Mouse (Mus musculus): ENCODE results near the gene Gpr4. TPM values are rescaled to one million over a fixed set of nuclear protein-coding genes. Genes with fewer than 3 reads are reported as not detected.
A peak's percentile ranks its signal among the peaks of the same experiment; 100 is the strongest.

Gpr4 gene
- 0.34 and 0.70 TPM in 2 replicates for polyA plus RNA-seq (2011; ENCODE audit: insufficient read depth, insufficient read length, low replicate concordance, missing spikeins)

- no peak for TF ChIP-seq POLR2A (IDR thresholded peaks at IDR 0.05; ENCODE audit: borderline replicate concordance, control insufficient read depth, low read depth, low read length)
- no peak for TF ChIP-seq CTCF (IDR thresholded peaks at IDR 0.05; ENCODE audit: control insufficient read depth, insufficient read depth, low read length)
- Histone ChIP-seq H3K4me3 (replicated peaks; ENCODE audit: control insufficient read depth, low read depth, low read length) (no peak within 1 kb of the TSS), H3K4me1 (ENCODE audit: control insufficient read depth, insufficient read depth, low read length) (no peaks in the 10 kb centered on the region; the same call in 1 of the 2 replicates), H3K27ac (ENCODE audit: control insufficient read depth, insufficient read depth, low read depth, low read length, poor library complexity) (no peak within 1 kb of the TSS)
- 8% methylated on average over 28 of the region's 30 CpGs for WGBS
Measured at GRCm38 (mm10) chr7:19211996-19212755, at the start of gene Gpr4. TSS of gene Gpr4 (plus strand) at chr7:19212538.

- no peaks in the 10 kb centered on the region for H3K4me1 ChIP-seq (ENCODE audit: control insufficient read depth, insufficient read depth, low read length)
- H3K4me3 ChIP-seq (replicated peaks; ENCODE audit: control insufficient read depth, low read depth, low read length) = no peak overlapping the region
- WGBS = 82% methylated on average over 7 of the region's 7 CpGs
- H3K27ac ChIP-seq (ENCODE audit: control insufficient read depth, insufficient read depth, low read depth, low read length, poor library complexity) = no peak overlapping the region
- no peak for TF ChIP-seq POLR2A (IDR thresholded peaks at IDR 0.05; ENCODE audit: borderline replicate concordance, control insufficient read depth, low read depth, low read length)
Measured at GRCm38 (mm10) chr7:19162928-19163327, 49.4 kb upstream of the Gpr4 start.

- H3K4me1 ChIP-seq (ENCODE audit: control insufficient read depth, insufficient read depth, low read length) = no peaks in the 10 kb centered on the region
- no peak overlapping the region for H3K27ac ChIP-seq (ENCODE audit: control insufficient read depth, insufficient read depth, low read depth, low read length, poor library complexity)
- 49% methylated on average over 12 of the region's 12 CpGs for WGBS
Measured at GRCm38 (mm10) chr7:19163752-19164151, 48.6 kb upstream of the Gpr4 start.

GRCm38 (mm10) chr7:19164189-19164588 lies 48.1 kb upstream of the Gpr4 start:
- no peak overlapping the region for H3K4me3 ChIP-seq (replicated peaks; ENCODE audit: control insufficient read depth, low read depth, low read length)
- H3K4me1 ChIP-seq (ENCODE audit: control insufficient read depth, insufficient read depth, low read length) = peaks cover under 1% of the 10 kb centered on the region; the same call in 1 of the 2 replicates
- TF ChIP-seq CTCF (IDR thresholded peaks at IDR 0.05; ENCODE audit: control insufficient read depth, insufficient read depth, low read length) (no peak), POLR2A (IDR thresholded peaks at IDR 0.05; ENCODE audit: borderline replicate concordance, control insufficient read depth, low read depth, low read length) (no peak)
- WGBS = 4% methylated on average over 6 of the region's 6 CpGs
- no peak overlapping the region for H3K27ac ChIP-seq (ENCODE audit: control insufficient read depth, insufficient read depth, low read depth, low read length, poor library complexity)

More at GRCm38 (mm10) chr7:19163752-19164151, 48.6 kb upstream of the Gpr4 start:
- H3K4me3 ChIP-seq (replicated peaks; ENCODE audit: control insufficient read depth, low read depth, low read length) = no peak overlapping the region
- no peak for TF ChIP-seq CTCF (IDR thresholded peaks at IDR 0.05; ENCODE audit: control insufficient read depth, insufficient read depth, low read length)
- no peak for TF ChIP-seq POLR2A (IDR thresholded peaks at IDR 0.05; ENCODE audit: borderline replicate concordance, control insufficient read depth, low read depth, low read length)

- TF ChIP-seq CTCF (IDR thresholded peaks at IDR 0.05; ENCODE audit: control insufficient read depth, insufficient read depth, low read length) (no peak), POLR2A (IDR thresholded peaks at IDR 0.05; ENCODE audit: borderline replicate concordance, control insufficient read depth, low read depth, low read length) (no peak)
- Histone ChIP-seq H3K27ac (ENCODE audit: control insufficient read depth, insufficient read depth, low read depth, low read length, poor library complexity) (no peak overlapping the region), H3K4me1 (ENCODE audit: control insufficient read depth, insufficient read depth, low read length) (peaks cover 2% of the 10 kb centered on the region; the same call in 1 of the 2 replicates), H3K4me3 (replicated peaks; ENCODE audit: control insufficient read depth, low read depth, low read length) (no peak overlapping the region)
- 2% methylated on average over 13 of the region's 13 CpGs for WGBS
Measured at GRCm38 (mm10) chr7:19164978-19165377, 47.4 kb upstream of the Gpr4 start.

- Histone ChIP-seq H3K4me1 (ENCODE audit: control insufficient read depth, insufficient read depth, low read length) (peaks cover 2% of the 10 kb centered on the region; the same call in 1 of the 2 replicates), H3K4me3 (replicated peaks; ENCODE audit: control insufficient read depth, low read depth, low read length) (no peak within 1 kb of the TSS)
- WGBS = 12% methylated on average over 14 of the region's 14 CpGs
Measured at GRCm38 (mm10) chr7:19165656-19166423, 46.5 kb upstream of the Gpr4 start, which contains the start of gene Gipr. TSS of gene Gipr (minus strand) at chr7:19166127.

GRCm38 (mm10) chr7:19166990-19167389 lies 45.3 kb upstream of the Gpr4 start:
- WGBS = 76% methylated on average over 3 of the region's 3 CpGs
- TF ChIP-seq CTCF (IDR thresholded peaks at IDR 0.05; ENCODE audit: control insufficient read depth, insufficient read depth, low read length) (0 out of 2 replicates have a peak, but pooled peaks have one; percentile 34), POLR2A (IDR thresholded peaks at IDR 0.05; ENCODE audit: borderline replicate concordance, control insufficient read depth, low read depth, low read length) (no peak)

More at GRCm38 (mm10) chr7:19165656-19166423, 46.5 kb upstream of the Gpr4 start, which contains the start of gene Gipr:
- no peak within 1 kb of the TSS for H3K27ac ChIP-seq (ENCODE audit: control insufficient read depth, insufficient read depth, low read depth, low read length, poor library complexity)
- TF ChIP-seq CTCF (IDR thresholded peaks at IDR 0.05; ENCODE audit: control insufficient read depth, insufficient read depth, low read length) (no peak), POLR2A (IDR thresholded peaks at IDR 0.05; ENCODE audit: borderline replicate concordance, control insufficient read depth, low read depth, low read length) (no peak)

GRCm38 (mm10) chr7:19169506-19169905 lies 42.8 kb upstream of the Gpr4 start:
- H3K27ac ChIP-seq (ENCODE audit: control insufficient read depth, insufficient read depth, low read depth, low read length, poor library complexity) = no peak overlapping the region
- TF ChIP-seq CTCF (IDR thresholded peaks at IDR 0.05; ENCODE audit: control insufficient read depth, insufficient read depth, low read length) (no peak), POLR2A (IDR thresholded peaks at IDR 0.05; ENCODE audit: borderline replicate concordance, control insufficient read depth, low read depth, low read length) (no peak)
- H3K4me1 ChIP-seq (ENCODE audit: control insufficient read depth, insufficient read depth, low read length) = peaks cover 2% of the 10 kb centered on the region; the same call in 1 of the 2 replicates
- WGBS = 27% methylated on average over 10 of the region's 10 CpGs
- no peak overlapping the region for H3K4me3 ChIP-seq (replicated peaks; ENCODE audit: control insufficient read depth, low read depth, low read length)

More at GRCm38 (mm10) chr7:19166990-19167389, 45.3 kb upstream of the Gpr4 start:
- no peak overlapping the region for H3K4me3 ChIP-seq (replicated peaks; ENCODE audit: control insufficient read depth, low read depth, low read length)
- H3K4me1 ChIP-seq (ENCODE audit: control insufficient read depth, insufficient read depth, low read length) = peaks cover 2% of the 10 kb centered on the region; the same call in 1 of the 2 replicates
- H3K27ac ChIP-seq (ENCODE audit: control insufficient read depth, insufficient read depth, low read depth, low read length, poor library complexity) = no peak overlapping the region

Data from bone marrow, adult 2 months (tissue).